23 mouse cellular contexts compared by ENCODE assay signal in genomic region chr13:108952911-108953310, GRCm38 (mm10).
DNase-seq lines count a peak whose midpoint lies in the region; ATAC-seq lines count a peak whose summit lies in the region.
"Had no signal": no experiment of that assay in that cellular context is flagged by ENCODE, and none has a peak within 500 bp of the region (broad histone marks: within the 10 kb centered on the region; RNA-seq: fewer than 3 reads in every experiment).

No protein-coding gene starts in this region.

- no peak overlapping the region for H3K27ac ChIP-seq in kidney, embryonic 16.5 days (ENCODE audit: low read length)
- H3K27ac ChIP-seq: forebrain, embryonic 10.5 days; forebrain, embryonic 13.5 days; heart, adult 2 months; heart, embryonic 10.5 days; heart, embryonic 13.5 days; hindbrain, embryonic 14.5 days had no signal

- no peaks in the 10 kb centered on the region for H3K27me3 ChIP-seq in kidney, embryonic 16.5 days (ENCODE audit: insufficient read depth, low read length)
- H3K27me3 ChIP-seq: forebrain, embryonic 13.5 days; heart, embryonic 13.5 days had no signal

- ATAC-seq in kidney, embryonic 16.5 days (ENCODE audit: low FRiP score, low TSS enrichment) = no peak
- no peak for ATAC-seq in megakaryocyte, adult 5-6 weeks (ENCODE audit: poor library complexity, severe bottlenecking)
- ATAC-seq: activated CD4-positive, CD25-positive, alpha-beta regulatory T cell, adult 4 months; forebrain, embryonic 13.5 days; forebrain, embryonic 16.5 days had no signal

- WGBS in kidney, embryonic 16.5 days = 86% methylated on average over 1 of the region's 1 CpGs

- H3K9me3 ChIP-seq in kidney, embryonic 16.5 days (ENCODE audit: low read length) = no peaks in the 10 kb centered on the region
- H3K9me3 ChIP-seq: forebrain, embryonic 10.5 days; forebrain, embryonic 13.5 days; heart, embryonic 10.5 days; heart, embryonic 13.5 days had no signal

- no peaks in the 10 kb centered on the region for H3K36me3 ChIP-seq in kidney, embryonic 16.5 days (ENCODE audit: insufficient read depth, low read length)
- H3K36me3 ChIP-seq: forebrain, embryonic 10.5 days; heart, embryonic 10.5 days; heart, embryonic 13.5 days had no signal

- peak; percentile 36 for DNase-seq in kidney, adult 11 months
- DNase-seq in kidney, adult 8-10 months = peak; percentile 30 to 54
- peak; percentile 29 for DNase-seq in kidney, postnatal 14 days
- DNase-seq in ovary, postnatal 14 days (ENCODE audit: low spot score) = no peak
- DNase-seq: adrenal gland, adult 8-10 months; adrenal gland, postnatal 25 days; cerebellum, adult 11-12 months; cerebellum, adult 9-10 months; cerebellum, postnatal 14 days; gastrocnemius, postnatal 10 days; gastrocnemius, postnatal 36 days; heart, adult 2 months; heart, postnatal 14 days; heart, postnatal 4 days had no signal

- no peak overlapping the region for H3K4me3 ChIP-seq in kidney, embryonic 16.5 days (ENCODE audit: low read length)
- H3K4me3 ChIP-seq: forebrain, embryonic 10.5 days; forebrain, embryonic 13.5 days; heart, adult 2 months; heart, embryonic 10.5 days; heart, embryonic 13.5 days had no signal

- H3K4me2 ChIP-seq in kidney, embryonic 16.5 days (replicated peaks; ENCODE audit: low read depth, low read length) = no peak overlapping the region
- H3K4me2 ChIP-seq: forebrain, embryonic 13.5 days; heart, embryonic 13.5 days; hindbrain, embryonic 14.5 days had no signal

- H3K4me1 ChIP-seq in kidney, embryonic 16.5 days (ENCODE audit: insufficient read depth, low read length) = no peaks in the 10 kb centered on the region
- H3K4me1 ChIP-seq: forebrain, embryonic 10.5 days; forebrain, embryonic 13.5 days; heart, embryonic 10.5 days; heart, embryonic 13.5 days had no signal

- no peak overlapping the region for H3K9ac ChIP-seq in kidney, embryonic 16.5 days (replicated peaks; ENCODE audit: low read length)
- H3K9ac ChIP-seq: forebrain, embryonic 13.5 days; heart, embryonic 13.5 days; hindbrain, embryonic 14.5 days had no signal
